Mouse (Mus musculus) c-Kit-positive CD71-positive TER-119-positive erythroid progenitor cells, embryonic 14.5 days (primary cell): ENCODE data around the gene Dbt.
"Not testable (repeated sequence)": the region's sequence is repeated elsewhere in the genome, so short reads cannot be mapped to it uniquely, and the experiment has no call there.

ENCODE experiments used
- DNase-seq: peaks from one replicate; pipeline ENCODE4 v3.0.0-alpha.2; 2013; ENCODE audit warnings: low spot score

Dbt gene

DNA sequence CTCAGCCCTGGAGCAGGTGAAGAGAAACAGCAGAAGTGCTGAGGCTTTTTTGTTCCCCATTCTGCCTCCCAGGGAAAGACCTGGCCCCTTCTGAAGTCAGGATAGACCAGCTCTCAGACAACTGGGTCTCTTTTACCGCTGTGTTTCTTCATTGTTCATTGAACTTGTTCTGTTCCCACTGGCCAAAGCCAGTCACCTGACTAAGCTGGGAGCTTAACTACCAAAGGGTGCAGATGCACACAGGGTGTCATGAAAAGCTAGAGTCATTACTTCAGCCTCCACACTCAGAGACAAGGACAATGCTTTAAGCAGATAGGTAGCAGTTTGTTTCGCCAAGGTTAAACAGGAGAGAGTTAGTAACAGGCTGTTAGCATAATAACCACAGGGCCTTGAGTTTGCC lies 29.2 kb downstream of the Dbt start:
- DNase-seq: no peak

DNA sequence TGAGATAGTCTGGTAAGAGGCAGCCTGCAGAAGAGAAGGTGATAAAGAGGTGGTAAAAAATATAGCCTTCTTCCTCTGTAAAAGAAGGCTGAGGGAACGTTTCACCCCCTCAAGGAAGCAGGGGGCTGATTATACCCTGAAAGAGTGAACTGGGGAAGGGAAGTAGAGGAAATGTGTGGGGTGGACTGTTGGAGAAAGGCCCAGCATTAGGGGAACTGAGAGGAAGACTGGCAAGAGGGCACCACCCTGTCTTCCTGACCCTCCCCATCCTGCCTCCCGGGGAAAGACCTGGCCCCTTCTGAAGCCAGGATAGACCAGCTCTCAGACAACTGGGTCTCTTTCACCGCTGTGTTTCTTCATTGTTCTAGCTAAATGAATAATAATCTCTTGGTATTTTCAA lies 29.7 kb downstream of the Dbt start:
- no peak for DNase-seq

DNA sequence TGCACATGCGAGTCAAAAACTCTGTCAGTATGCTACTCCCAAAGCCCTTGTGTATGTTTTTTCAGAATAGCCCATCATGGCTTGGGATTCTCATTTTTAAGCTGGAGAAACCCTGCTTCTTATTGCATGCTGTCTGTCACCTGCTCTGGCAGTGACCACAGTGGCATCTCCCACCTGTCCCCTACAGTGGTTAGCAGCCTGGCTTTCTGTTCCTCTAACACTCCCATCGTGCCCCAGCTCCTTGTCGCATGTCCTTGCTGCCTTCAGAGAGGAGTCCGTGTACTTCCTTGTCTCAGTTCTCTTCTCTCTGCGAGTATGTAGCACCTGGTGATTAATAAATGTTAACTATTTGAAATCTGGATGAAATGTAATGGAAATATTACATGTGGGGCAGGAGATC lies 34.6 kb downstream of the Dbt start:
- no peak for DNase-seq

DNA sequence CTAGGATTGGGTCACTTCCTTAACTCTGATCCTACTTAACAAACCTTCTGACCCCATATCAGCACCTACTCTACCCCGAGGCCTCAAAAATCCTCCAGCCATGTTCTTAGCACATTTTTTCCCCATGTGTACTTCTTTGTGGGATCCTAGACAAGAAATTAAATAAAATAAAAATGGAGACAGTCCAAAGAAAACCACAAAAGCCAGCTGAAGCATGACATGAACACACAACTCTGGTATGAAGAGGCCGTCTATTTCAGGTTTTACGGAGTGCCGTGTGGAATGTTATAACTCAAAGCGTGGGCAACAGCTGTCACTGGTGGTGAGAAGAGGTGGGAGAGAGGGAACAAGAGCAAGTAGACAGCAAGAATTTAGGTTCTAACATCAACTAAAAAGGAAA lies 38.5 kb downstream of the Dbt start:
- no peak for DNase-seq

DNA sequence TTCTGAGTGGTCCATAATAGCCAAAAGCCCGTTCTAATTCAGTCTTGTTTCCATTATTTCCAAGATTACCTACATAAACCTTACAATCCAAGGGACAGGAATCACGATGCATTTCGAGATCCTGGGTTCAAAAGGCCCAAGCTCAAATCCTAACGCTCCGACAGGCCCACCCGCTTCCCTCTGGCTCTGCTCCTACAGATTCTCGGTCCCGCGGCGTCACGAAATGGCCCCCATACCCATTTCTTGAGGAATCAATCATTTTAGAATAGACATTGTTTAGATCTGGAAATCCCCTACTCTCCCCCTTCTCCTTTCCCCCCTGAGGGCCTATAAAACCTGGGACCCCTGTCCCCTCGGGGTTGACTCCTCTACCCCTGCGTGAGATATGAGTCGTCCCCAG lies 48.4 kb downstream of the Dbt start:
- DNase-seq: not testable (repeated sequence)

DNA sequence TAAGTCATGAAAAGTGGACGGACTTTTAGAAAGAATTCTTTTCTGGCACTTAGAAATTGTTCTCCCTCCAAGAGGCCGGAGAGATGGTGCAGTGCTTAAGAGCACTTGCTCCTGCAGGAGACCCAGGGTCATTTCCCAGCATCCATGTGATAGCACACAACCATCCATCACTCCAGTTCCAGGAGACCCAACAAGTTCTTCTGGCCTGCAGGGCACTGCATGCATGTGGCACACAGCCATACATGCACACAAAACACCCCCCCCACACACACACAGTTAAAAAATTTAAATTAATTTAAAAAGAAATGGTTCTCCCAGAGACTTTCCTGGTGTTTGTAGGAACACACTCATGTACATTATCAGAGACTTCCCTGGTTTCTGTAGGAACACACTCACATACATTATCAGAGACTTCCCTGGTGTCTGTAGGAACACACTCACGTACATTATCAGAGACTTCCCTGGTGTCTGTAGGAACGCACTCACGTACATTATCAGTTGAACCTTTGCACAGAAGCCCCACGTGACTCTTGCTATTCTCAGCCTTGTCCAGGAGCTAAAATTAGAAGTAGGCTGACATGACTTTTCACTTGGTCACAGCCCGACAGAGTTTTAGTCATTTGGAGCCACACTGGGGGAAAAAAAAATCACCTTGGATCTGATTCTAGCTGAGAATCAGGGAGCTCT lies 49.7 kb downstream of the Dbt start, which contains the start of gene Lrrc39:
Lrrc39 (plus strand) TSS at position 566 of the 687 bp plus-strand sequence.
- DNase-seq: peak; percentile 82

DNA sequence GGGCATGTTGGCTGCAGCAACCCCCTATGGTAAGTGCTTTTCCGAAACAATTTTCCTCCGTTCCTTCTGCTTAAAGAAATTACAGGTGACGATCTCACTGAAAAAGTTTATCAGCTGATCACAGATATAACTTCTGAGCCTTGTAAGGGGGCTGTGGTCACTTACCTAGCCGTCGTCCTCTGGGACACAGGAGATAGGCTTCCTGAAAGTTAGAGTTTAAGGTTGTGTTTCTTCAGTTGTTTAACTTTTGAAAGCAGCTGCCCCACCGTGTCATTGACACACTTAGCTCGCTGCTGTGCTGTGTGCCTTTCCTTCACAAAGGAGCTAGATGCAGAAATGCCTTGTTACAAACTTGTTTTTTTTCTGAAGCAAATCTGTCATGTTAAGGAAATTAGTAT lies 50.2 kb downstream of the Dbt start:
- no peak for DNase-seq

DNA sequence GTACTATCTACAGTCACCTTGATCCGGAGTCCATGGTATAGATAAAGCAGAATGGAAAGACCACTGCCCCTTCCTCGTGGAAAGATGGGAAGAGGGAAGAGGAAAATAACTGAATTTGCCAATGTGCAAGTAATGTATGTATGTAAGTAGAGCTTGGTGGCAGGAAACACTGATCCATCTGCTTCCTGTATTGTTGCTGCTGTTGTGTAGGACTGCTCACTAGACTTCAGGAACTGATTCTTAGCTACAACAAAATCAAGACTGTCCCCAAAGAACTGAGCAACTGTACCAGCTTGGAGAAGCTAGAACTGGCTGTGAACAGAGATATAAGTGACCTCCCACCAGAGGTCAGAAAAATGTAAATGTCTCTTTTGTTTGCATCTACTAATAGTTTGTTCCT lies 57.8 kb downstream of the Dbt start:
- DNase-seq: no peak

DNA sequence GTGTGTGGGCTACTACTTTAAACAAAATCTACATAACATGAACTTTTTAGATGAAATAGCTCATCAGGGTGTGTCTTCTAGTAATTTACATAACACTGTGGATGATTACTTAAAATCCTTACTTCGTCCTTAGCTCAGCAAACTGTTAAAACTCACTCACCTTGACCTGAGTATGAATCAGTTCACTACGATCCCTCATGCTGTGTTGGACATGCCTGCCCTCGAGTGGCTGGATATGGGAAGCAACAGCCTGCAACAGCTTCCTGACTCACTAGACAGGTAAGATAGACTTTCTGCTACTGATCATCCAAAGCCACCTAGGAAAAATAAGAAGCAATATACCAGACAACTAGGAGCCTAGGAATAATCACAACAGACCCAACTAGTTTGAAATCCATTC lies 64.4 kb downstream of the Dbt start:
- DNase-seq: no peak

DNA sequence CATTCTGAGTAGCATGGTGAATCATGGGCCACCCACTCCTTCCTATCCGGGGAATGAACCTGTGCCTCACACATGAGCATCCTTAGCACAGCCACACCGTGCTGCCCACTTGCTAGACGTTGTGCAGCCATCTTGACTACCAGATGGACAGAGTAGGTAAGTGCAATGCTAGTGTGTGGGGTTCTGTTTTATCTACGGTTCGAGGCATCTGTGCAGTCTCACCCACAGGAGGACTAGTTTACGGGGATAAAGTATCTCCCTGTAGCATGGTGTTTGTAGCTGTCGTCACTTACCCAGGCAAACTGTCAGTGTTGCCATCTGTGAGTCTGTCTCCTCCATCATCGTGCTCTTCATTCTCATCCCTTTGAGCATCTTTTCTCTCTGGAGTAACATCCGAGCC lies 69.3 kb downstream of the Dbt start:
- DNase-seq: no peak

DNA sequence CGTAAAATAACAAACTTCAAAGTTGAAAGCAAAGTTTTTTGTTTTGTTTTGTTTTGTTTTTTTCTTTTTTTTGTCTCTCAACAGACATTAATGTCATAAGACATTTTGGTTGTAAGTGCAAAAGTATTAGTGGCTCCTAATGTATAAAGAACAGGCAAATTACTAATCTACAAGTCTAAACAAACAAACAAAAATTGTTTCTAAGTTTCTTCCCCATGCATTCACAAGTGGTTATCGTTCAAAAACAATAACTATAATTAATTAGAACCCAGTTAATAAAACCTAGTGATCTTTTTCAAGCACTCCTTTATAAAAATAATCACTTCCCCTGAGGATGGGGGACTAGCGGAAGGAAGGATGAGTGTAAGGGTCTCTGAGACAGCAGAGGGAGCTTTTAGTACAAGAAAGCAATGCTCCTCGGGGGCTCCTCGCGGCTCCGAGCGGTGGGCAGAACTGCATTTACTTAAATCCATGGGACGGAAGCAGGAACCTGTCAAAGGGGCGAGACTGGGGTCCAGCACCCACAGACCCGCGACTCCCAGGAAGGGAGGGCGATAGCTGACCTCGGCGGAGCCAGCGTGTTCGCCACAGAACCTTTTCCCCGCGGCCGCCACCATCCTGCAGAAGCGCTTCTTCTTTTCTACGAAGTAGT lies 81.3 kb downstream of the Dbt start:
- DNase-seq: peak; percentile 6

DNA sequence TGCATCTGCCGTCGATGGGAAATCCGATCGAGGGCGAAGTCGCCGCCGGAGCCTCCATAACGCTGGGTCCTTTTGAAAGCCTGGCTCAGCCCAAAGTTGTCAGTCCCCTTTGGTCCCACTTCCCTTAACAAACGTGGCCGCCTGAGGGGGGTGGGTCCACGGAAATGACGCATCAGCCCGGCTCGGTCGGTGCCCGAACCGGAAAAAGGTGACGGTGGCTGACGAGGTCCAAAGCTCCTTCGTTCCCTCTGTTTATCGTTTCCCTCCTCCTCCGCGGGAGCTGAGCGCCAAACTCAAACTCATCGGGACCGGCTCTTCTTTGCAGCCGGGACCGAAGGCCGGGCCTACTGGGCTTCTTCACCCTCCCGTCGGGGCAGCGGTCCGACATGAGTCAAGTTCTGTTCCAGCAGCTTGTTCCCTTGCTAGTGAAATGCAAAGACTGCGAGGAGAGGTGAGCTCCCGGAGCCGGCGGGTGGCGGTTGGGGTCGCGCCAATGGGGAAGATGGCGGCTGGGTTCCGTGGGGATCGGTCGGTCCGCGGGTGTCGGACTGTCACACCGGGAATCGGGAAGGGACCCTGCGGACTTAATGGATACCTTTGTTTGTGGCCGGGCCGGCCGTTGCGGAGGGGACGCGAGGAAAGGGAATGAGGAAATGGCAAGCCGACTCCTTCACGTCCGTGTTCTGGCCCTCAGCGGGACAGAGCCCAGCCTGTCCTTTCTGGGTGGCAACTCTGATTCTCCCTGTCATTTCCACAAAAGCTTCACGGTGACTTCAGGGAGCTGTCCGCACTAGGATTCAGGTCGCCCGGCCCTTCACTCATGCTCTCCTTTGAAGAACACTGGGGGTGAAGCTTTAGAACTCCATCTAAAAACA lies 82.1 kb downstream of the Dbt start, which contains the start of gene Sass6:
Sass6 (plus strand) TSS at position 255 of the 875 bp plus-strand sequence.
- peak; percentile 98 for DNase-seq

DNA sequence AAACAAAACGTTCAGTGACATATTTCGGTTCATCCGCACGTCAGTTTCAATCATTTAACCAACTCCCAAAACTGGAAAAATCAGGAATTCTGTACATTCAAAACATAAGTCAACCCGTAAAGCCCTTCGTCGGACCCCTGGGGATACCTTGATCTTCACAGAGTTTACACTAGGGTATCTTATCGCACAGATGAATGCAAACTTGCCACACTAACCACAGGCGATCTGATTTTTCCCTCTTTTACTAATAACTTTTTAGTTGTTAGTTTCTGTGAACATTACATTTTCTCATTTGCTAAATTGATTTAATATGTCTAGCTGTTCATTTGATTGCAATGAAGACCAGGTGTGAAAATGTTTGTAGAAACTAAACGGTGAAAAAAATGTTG lies 82.7 kb downstream of the Dbt start:
- DNase-seq: peak; percentile 28
